Mouse (Mus musculus) cerebellum, adult 11 months (tissue): ENCODE data around the gene Hus1.

Experiments
- DNase-seq: peaks from one replicate; pipeline ENCODE4 v3.0.0; 2022

The Hus1 gene

DNA sequence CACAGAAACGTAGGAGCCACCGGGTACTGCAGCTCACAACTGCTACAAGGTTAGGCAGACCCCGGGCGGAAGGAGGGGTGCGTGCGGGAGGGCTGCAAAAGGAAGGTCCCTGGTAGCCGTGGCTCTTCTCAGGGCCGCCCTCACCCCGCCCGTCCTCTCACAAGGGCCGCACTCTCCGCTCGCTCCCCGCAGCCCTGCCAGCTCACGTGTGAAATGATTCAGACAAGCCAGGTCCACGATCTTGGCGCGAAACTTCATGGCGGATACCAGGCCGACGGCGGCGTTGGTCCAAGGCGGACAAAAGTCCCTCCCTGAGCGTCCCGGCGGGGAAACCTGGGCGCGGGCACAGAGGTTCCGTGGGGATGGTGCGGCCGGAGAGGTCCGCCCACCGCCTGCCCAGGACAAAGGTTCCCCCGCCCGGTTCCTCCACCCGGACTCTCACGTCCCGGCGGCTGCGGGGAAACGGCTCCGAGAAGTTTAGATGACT is at the start of gene Hus1:
TSS of gene Hus1 (minus strand) at position 339 of the 487 bp plus-strand sequence.
- DNase-seq, result peak; percentile 84

DNA sequence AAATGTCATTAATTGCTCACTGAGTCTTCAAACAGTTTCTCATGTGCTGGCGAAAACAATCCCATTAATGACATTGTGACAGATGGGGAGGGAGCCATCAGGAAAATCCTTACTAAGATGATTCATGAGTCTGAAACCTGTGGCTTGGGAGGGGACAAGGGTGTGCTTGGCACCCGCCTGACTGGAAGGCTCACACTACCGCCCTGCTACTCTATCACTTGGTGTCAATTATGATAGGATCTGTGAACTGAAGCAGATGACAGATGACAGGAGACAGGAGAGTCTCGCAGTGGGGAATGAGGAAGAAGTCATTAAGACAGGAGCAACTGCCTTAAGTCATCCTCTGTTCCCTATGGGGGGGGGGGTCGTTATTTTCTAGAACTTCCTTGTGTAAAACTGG is 49.5 kb upstream of the Hus1 start:
- no peak for DNase-seq

DNA sequence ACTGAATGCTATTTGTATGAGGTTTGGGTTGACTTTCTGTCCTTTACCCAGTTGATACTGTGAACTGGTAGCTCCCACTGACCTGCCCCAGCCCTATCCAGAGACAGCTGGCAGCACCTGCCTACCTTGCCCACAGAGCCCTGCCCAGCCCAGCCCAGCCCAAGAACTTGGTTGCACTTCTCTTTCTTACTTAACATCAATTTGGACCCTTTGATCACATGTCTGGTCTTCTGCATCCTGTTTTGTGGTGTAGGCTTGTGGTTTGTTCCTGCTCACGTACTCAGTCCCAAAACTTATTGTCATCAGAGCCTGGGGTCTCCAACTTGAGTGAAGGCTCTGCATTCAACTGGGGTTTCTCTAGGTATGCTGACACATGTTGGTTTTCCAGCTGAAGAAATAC is 49.0 kb upstream of the Hus1 start:
- DNase-seq, result no peak

DNA sequence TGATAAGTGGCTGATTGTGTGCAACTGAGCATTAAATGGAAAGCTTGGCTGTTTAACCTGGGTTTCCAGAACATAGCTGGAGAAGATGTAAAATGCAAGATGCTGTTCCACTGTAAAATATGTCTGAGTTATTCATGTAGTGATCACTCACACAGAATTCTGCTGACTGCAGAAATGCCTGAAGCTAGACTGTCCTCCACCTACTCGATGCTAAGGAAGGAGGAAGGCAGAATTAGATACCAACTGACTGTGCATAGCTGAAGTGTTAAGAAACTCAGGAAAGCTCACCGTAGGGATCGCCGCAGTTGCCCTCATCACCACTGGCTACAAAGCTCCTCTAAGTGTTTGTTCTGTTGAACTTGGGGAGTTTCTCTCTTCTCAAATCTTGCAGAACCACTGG is 46.7 kb upstream of the Hus1 start:
- DNase-seq, result no peak

DNA sequence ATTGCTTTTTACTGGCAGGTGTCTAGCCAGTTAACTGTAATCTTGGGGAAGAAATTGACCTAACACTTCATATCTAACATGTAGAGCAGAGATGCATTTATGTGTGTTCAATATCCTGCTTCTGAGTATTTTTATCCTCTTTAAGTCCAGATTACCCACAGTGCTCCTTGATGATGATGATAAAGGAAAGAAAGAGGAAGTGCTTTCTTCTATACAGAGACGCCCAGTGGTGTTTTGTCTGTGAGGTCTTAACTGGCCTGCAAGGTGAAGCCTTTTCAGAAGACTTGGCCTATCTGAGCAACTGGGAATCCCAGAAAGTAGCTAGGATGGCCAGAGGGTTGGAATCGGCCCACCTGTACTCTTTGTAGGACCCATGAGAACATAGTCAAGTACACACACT is 45.9 kb upstream of the Hus1 start:
- no peak for DNase-seq

DNA sequence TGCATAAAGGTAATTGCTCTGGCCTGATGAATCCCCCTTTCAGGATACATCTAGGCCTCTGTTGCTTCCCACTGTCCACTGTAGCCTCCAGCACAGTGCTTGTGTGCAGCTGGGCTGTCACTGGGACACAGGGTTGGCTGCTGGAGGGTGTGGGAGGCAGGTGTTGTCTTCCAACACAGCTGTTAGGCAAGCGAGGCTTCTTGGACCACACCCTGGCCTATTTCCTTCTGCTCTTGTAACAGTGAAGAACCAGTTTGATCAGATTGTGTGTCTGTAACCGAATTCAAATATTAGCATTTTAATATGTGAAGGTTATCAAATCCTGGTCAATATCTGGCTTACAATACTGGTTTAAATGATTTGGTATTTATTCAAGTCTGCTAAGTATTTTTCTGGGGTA is 40.9 kb upstream of the Hus1 start:
- DNase-seq, result no peak

DNA sequence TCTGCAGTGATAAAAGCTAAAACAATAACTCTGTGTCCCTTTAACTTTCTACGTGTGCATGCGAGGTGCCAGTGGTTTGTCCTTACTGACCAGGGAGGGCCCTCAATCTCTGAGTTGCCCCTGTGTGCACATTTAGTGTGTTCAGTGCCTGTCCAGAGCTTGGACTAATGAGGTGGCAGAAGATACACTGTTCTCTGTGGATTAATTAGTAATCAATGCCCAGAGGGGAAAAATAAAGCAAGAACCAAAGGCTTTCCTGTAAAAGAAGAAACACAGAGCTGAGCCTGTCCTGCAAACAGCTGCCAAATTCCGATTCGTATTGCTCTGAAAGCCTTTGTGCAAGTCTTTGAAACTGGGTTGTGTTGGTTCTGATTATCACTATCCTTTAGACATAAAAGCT is 39.2 kb upstream of the Hus1 start:
- no peak for DNase-seq

DNA sequence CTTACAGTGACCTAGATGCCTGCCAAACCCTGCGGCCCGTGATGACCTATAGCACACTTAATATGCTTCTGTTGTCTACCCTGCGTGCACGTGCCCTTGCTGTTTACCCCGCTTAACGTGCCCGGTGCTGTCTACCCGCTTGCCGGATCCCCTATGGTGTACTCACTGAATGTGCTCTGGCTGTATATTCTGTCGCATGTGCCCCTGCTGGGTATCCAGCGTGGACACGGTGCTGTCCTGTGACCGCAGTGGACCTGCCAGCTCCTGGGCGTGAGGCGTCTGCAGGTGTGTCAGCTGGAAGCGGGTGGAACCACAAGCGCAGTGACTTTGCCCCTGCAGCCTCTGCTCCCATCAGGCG is 37.7 kb upstream of the Hus1 start, which contains the start of gene Sun3:
TSS of gene Sun3 (minus strand) at position 289 of the 358 bp plus-strand sequence.
- DNase-seq, result no peak

DNA sequence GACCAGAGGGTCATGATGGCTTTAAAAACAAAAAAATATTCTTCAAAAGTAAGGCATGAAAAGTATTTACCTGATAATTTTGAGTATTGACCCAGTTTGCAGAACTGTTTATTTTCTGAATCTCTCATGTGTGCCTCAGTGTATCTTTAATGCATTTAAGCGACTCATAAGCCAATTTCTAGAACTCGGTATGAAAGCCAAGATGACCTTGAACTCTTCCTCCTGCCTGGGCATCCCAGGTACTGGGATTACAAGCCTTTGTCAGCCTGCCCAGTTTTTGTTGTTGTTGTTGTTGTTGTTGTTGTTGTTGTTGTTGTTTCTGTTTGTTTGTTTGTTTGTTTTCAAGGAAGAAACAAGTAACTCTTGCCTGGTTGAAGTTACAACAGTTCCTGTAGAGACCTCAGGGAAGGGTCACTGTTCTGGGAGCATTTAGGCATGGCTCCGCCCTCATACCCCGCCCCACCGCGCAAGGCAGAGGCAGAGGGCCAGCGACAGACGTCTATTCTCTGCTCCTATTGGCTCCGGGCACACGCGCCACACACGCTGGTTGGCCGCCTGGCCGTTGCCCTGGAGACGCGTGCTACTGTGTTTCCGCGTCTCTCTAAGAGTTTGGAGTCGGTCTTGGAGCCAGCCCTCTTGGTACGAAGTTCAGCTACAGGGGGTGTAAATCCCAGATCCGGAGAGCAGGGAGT is 37.2 kb upstream of the Hus1 start, which contains the start of gene Gm11992:
TSS of gene Gm11992 (plus strand) at position 584 of the 692 bp plus-strand sequence.
- DNase-seq, result peak; percentile 22

DNA sequence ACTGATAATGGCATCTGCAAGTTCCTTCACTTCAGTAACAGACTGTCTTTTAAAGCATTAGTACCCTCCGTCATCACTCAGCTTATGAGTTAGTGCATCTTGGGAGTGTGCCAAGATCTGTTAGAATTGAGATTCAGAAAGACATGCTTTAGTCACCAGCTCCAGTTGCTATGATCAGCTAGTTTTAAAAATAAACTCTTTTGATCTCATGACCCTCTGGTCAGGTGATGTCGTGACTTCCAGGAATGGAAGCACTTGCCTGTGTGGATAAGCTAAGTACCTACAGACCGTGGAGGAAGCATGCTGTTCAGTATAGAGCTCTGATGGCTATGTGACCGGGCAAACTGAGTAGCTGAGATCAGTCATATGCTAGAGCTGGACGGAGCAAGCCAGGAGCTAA is 36.1 kb upstream of the Hus1 start:
- no peak for DNase-seq

DNA sequence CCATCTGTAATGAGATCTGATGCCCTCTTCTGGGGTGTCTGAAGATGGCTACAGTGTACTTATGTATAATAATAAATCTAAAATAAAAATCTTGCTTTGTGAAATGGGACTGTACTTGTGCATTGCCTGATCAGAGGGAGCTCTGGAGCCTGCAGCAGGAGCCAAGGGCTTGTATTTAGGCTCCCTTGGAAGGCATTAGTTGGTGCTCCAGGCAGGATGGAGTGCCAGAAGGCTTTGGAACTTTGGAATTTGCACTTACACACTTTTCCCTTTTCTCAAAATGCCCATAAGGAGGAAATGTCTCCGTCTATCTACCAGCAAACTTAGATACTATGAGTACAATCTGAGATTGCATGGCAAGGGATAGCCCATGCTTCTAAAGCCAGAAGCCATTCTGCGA is 35.6 kb upstream of the Hus1 start:
- no peak for DNase-seq

DNA sequence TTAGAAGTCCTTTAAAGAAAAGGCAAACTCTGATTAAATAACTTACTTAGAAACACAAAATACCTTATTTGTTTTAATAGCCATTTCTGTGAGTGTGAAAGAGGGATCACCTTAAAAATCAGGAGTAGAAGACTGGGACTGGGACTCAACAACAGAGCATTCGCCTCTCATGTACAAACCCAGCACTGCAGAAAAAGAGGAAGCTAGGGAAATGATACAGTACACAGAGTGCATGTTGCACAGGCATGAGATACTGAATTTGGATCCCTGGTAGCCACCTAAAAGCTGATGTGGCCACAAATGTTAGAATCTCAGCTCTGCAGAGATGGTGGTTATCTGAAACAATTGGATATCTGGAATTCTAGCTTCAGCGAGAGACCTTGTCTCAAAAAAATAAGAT is 20.5 kb upstream of the Hus1 start:
- DNase-seq, result no peak

DNA sequence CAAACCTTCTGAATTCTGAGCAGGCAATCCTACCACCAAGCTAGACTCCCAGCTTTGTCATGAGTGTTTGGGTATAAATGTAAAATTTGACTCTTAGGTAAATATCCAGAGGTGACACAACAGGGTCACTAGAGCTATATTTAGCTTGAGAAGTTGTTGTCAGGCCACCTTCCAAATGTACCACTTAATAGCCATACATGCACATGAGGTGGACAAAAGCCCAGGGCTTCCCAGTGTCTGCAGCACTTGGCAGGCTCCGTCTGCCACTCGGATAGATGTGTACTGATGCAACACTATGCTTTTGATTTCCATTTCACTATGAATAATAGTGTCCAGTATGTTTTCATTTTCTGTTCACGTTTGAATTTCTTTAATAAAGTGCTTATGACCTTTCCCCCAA is 14.2 kb upstream of the Hus1 start:
- no peak for DNase-seq

DNA sequence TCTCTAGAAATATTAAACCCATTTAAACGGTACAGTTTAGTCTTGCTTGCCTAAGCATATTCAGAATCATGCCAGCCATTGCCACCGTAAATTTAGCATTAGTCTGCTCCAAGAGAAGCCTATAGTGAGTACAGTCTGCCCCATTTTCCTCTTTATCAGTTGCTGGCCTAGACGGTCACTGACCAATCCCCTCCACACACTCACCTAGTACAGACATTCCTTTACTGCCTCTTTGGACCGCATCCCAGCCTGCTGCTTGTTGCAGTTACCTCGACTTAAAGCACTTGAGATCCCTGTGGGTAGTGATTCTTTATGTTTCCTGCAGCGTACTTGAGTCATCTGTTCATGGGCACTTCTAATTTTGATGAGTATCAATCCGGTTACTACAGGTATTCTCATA is 13.8 kb upstream of the Hus1 start:
- DNase-seq, result no peak

DNA sequence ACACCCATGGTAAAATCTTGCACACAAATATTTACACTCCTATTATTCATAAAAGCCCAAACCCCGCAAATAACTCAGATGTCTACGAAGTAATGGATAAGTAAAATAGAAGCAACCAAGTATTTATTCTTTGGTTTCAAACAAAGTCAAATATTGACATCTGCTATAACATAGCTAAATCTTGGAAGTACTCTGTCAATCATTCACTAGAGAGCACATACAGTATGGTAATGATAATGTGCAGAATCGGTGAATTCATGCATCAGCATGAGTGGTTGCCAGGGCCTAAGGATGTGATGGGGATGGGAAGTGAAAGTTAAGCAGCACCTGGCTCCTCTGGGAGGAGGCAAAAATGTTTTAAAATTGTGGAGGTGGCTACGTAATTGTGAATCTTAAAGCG is 9.2 kb upstream of the Hus1 start:
- no peak for DNase-seq

DNA sequence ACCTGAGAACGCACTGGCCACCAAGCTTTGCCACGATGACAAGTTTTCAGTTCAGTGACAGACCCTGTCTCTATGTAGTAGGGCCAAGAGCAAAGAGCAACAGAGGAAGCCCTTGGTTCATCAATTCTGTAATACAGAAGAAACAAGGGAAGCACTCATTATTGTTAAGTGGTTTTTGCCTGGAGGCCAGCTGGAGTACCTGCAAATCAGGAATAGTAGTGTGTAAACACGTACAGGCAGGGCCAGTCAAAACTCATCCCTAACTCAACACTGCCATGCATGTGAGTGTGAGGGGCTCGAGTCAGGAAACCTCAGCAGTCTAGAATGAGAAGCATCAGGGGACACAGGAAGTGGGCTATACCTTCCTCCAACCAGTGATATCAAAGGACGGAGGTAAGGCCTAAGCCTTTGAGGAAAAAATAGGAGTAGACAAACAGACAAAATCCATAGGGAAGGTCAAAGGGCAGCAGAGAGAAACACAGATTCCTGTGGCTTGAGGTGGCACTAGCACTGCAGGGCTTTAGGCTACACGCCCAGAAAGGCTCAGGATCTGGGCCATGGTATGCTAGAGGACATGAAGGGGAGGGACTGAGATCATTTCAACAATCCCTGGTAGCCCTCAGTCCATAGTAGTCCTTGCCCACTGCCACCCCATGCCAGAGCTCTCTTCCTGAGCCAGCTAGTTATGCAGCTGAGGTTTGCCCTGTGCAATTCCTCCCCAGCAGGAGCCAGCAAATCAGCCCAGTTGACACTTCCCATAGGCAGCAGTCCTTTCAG is 7.7 kb upstream of the Hus1 start:
- no peak for DNase-seq

DNA sequence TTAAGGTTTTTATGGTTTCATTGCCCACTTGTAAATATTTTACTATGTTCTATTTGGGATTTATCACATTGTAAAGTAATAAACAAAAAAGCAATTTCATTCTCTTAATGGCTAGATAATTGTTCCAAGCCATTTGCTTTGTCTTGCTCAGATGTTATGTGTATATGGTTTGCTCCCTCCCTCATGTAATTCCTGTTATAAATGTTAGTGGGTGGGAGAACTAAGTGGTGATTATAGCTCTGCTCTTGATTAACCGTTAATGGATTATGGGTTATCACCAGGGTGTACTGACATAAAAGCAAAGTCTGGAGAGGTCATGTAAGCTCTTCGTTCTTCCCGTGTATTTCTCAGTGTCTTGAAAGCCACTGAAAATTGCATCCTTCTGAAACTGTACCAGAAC is 3.7 kb upstream of the Hus1 start:
- no peak for DNase-seq

DNA sequence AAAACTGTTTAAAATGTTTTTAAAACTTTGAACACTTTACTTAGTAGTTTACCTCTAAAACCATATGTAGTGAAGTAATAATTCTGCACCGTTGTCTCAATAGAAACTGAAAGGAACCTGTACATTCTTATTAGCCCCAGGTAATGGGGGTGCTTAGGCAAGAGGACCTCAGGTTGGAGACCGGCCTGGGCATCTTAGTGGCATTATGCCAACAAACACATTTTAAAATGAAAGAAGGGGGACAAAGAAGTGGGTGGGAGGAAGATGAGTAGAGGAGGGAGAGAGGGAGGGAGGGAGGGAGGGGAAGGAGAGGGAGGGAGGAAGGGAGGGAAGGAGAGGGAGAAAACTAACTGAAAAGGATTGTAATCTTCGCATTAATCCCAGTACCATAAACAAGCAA is 357 bp upstream of the Hus1 start:
- DNase-seq, result no peak

DNA sequence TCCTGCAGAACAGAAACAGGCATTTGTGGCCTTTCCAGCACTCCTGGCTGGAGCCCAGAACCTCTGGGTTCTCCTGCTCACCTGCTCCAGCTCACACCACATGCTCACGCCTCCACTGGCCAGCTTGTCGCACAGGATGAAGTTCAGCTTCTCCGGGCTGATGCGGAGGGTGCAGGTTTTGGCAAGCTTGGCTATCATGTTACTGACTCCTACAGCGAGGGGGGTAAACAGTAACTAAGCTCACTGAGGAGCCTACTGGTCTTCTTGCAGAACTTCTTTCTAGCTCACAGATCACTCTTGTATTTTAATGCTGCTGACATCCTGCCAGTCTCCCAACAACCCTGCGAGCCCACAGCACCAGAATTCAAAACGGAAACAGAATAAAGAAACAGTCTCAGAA is 575 bp downstream of the Hus1 start:
- peak; percentile 29 for DNase-seq

DNA sequence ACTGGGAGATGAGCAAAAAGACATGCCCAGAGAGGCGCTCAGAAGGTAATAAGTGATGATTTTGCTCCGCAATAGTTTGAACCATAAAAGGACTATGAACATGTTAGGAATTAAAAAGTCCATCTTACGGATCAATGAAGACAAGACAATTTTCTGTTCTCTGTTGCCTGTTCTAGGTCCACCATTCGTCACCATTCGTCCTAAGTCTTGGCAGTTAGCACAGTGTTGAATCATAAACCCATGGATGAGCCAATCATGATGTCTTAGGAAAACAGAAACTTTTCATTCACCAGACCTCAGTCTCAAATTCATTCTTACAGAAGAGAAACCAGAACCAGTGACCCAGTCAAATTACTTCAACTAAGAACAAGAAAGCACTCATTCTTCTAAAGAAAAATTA is 2.2 kb downstream of the Hus1 start:
- no peak for DNase-seq

DNA sequence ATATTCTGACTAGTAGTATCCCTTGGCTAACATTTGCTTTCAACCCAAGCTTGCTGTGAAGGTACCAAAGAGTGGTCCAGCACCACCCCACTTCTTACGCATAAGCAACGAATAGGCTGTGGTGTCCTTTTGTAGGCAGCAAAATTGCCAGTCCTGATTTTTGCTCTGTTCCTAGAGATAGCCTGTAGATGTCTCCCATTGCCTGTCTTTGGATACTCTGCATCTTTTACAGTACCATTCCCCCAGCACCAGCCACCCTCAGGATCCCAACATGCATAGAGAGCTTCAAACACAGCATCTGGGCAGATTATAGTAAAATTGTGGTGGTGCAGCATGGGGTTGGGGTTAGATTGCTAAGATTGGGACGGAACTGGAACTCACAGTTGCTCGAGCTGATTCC is 22.9 kb downstream of the Hus1 start:
- DNase-seq, result no peak

DNA sequence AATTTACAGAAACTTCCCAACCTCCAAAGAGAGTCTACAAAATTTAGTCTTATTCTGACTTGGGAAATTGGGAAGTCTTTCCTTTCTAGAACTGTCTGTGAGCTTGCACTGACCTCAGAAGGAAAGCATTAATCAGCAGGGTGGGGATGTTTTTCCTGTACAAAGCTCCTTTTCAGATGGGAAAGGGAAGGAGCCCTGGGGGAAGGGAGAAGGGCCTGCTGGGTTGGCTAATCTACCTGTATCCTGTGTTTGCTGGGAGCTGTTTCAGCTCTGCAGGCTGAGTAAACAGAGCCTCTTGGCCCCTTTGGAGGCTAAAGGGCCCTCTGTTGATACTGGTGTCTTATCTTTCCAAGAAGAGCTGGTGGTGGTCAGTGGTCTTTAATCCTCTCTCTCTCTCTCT is 24.9 kb downstream of the Hus1 start:
- DNase-seq, result no peak

DNA sequence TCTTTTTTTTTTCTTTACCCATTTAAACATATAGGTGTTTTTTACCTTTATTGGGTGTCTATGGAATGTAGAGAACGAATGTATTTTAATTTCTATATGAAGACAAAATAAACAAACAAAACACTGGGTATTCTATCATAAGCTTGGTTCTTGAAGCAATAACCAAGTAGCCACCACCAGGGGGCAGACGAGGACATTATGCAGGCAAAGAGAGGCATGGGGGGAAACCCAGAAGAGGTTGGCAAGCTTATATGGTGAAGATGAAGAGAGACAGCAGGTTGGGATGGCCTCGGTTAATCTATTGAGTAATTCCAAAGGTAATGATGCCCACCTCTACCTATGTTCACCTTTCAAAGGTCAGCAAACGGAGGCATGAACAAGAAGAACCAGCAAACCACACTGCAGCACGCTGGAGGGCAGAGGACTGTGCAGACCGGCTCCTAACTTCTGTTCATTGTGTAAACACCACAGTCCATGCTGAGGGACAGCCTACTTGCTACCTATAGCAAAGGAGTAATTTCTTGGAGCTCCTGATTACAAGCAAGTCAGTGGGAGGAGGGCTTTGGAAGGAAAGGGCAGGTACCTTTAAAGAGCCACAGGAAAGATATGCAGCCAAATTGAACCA is 27.6 kb downstream of the Hus1 start:
- DNase-seq, result peak; percentile 46

DNA sequence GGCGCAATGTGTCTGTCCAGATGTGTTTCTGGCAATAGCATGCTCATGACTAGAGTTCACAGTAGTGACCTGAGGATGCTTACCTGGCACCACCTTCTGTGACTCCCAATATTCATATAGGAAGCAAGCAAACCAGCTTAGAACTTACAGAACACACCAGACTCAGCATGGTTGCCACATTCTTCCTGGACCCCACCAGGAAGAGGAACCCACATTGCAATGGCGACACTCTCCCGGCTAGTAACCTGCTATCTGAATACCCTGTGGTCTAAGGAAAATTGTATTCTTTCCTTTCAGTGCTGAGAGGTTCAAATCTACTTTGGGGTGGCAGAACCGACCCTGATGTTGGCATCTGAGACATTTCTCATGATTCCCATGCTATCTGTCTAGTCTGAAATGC is 32.8 kb downstream of the Hus1 start:
- DNase-seq, result no peak
